9 mouse cellular contexts compared by ENCODE assay signal in genomic region chr3:122078141-122078540, GRCm38 (mm10). TPM values are rescaled to one million over a fixed set of nuclear protein-coding genes. Genes with fewer than 3 reads are reported as not detected.
DNase-seq lines count a peak whose midpoint lies in the region; ATAC-seq and TF ChIP-seq lines count a peak whose summit lies in the region.
"Had no signal": no experiment of that assay in that cellular context is flagged by ENCODE, and none has a peak within 500 bp of the region (broad histone marks: within the 10 kb centered on the region; RNA-seq: fewer than 3 reads in every experiment).

No protein-coding gene starts in this region.

- TF ChIP-seq EP300 in heart, postnatal 0 days (IDR thresholded peaks at IDR 0.05; ENCODE audit: low read depth) = peak; percentile 91

- H3K4me3 ChIP-seq in hindbrain, embryonic 11.5 days (ENCODE audit: low read depth, low read length) = no peak overlapping the region
- H3K4me3 ChIP-seq in hindbrain, embryonic 12.5 days = no peak overlapping the region
- H3K4me3 ChIP-seq in embryonic facial prominence, embryonic 14.5 days (ENCODE audit: low read depth, low read length) = no peak overlapping the region
- no peak overlapping the region for H3K4me3 ChIP-seq in heart, postnatal 0 days (ENCODE audit: low read depth, low read length)
- no peak overlapping the region for H3K4me3 ChIP-seq in left cerebral cortex, adult 2 months
- H3K4me3 ChIP-seq in midbrain, embryonic 10.5 days = no peak overlapping the region

- DNase-seq in hindbrain, embryonic 11.5 days (ENCODE audit: low spot score) = peak; percentile 25
- DNase-seq in embryonic facial prominence, embryonic 14.5 days (ENCODE audit: low spot score) = peak; percentile 87
- DNase-seq in heart, postnatal 0 days (ENCODE audit: low spot score) = peak; percentile 80
- peak; percentile 33 to 39 for DNase-seq in left cerebral cortex, adult 2 months (ENCODE audit: extremely low spot score in 1 of 2, low spot score in 2 of 2)
- peak; percentile 33 for DNase-seq in midbrain, embryonic 10.5 days (ENCODE audit: low spot score)

- intact Hi-C loops in left cerebral cortex, adult 2 months (cut with DNase I) = no loop called here

- TF ChIP-seq CTCF in heart, postnatal 0 days (IDR thresholded peaks at IDR 0.05; ENCODE audit: low read depth) = no peak
- TF ChIP-seq CTCF in left cerebral cortex, adult 2 months (IDR thresholded peaks at IDR 0.05) = no peak

- no peaks in the 10 kb centered on the region for H3K4me1 ChIP-seq in hindbrain, embryonic 11.5 days (replicated peaks; ENCODE audit: control insufficient read depth, insufficient read depth, low read length)
- peaks cover 17% of the 10 kb centered on the region for H3K4me1 ChIP-seq in hindbrain, embryonic 12.5 days
- peaks cover 17% of the 10 kb centered on the region for H3K4me1 ChIP-seq in embryonic facial prominence, embryonic 14.5 days (ENCODE audit: control insufficient read depth, insufficient read depth, low read length)
- peaks cover 18% of the 10 kb centered on the region for H3K4me1 ChIP-seq in heart, postnatal 0 days (ENCODE audit: control insufficient read depth, insufficient read depth)
- peaks cover 22% of the 10 kb centered on the region for H3K4me1 ChIP-seq in midbrain, embryonic 10.5 days

- ATAC-seq in hindbrain, embryonic 11.5 days (ENCODE audit: low FRiP score) = no peak
- ATAC-seq in hindbrain, embryonic 12.5 days (ENCODE audit: low FRiP score) = no peak
- ATAC-seq in embryonic facial prominence, embryonic 14.5 days (ENCODE audit: low read depth) = peak; percentile 51
- peak; percentile 82 for ATAC-seq in heart, postnatal 0 days (ENCODE audit: insufficient read depth, low read depth)
- ATAC-seq in inflammation-experienced regulatory T-cells, adult 6 months = no peak
- no peak for ATAC-seq in CD4-positive, CD25-positive, alpha-beta regulatory T cell, adult 4 months

- H3K4me2 ChIP-seq in hindbrain, embryonic 11.5 days (replicated peaks; ENCODE audit: low read depth, low read length) = no peak overlapping the region
- no peak overlapping the region for H3K4me2 ChIP-seq in hindbrain, embryonic 12.5 days (replicated peaks)
- no peak overlapping the region for H3K4me2 ChIP-seq in embryonic facial prominence, embryonic 14.5 days (ENCODE audit: low read depth, low read length)
- H3K4me2 ChIP-seq in heart, postnatal 0 days (ENCODE audit: low read depth, low read length) = no peak overlapping the region

- no peak overlapping the region for H3K9ac ChIP-seq in hindbrain, embryonic 11.5 days (ENCODE audit: low read depth, low read length)
- H3K9ac ChIP-seq in hindbrain, embryonic 12.5 days = no peak overlapping the region
- no peak overlapping the region for H3K9ac ChIP-seq in embryonic facial prominence, embryonic 14.5 days (ENCODE audit: low read depth, low read length)
- H3K9ac ChIP-seq in heart, postnatal 0 days (replicated peaks; ENCODE audit: low read depth, low read length) = no peak overlapping the region

- H3K27ac ChIP-seq in hindbrain, embryonic 11.5 days (ENCODE audit: low read depth, low read length) = no peak overlapping the region
- no peak overlapping the region for H3K27ac ChIP-seq in hindbrain, embryonic 12.5 days
- H3K27ac ChIP-seq in embryonic facial prominence, embryonic 14.5 days (replicated peaks; ENCODE audit: low read depth, low read length) = no peak overlapping the region; the same call in 1 of the 2 replicates
- H3K27ac ChIP-seq in heart, postnatal 0 days (ENCODE audit: low read depth) = peak overlapping the region; percentile 74
- H3K27ac ChIP-seq in left cerebral cortex, adult 2 months = peak overlapping the region; percentile 51
- H3K27ac ChIP-seq in midbrain, embryonic 10.5 days (replicated peaks) = no peak overlapping the region

- H3K36me3 ChIP-seq in hindbrain, embryonic 11.5 days (ENCODE audit: control insufficient read depth, insufficient read depth, low read length) = no peaks in the 10 kb centered on the region
- H3K36me3 ChIP-seq in hindbrain, embryonic 12.5 days = no peaks in the 10 kb centered on the region
- no peaks in the 10 kb centered on the region for H3K36me3 ChIP-seq in embryonic facial prominence, embryonic 14.5 days (ENCODE audit: control insufficient read depth, insufficient read depth, low read length)
- no peaks in the 10 kb centered on the region for H3K36me3 ChIP-seq in heart, postnatal 0 days (replicated peaks; ENCODE audit: control insufficient read depth, insufficient read depth, low read length)
- no peaks in the 10 kb centered on the region for H3K36me3 ChIP-seq in midbrain, embryonic 10.5 days

- 30% methylated on average over 6 of the region's 6 CpGs for WGBS in hindbrain, embryonic 11.5 days
- WGBS in hindbrain, embryonic 12.5 days = 24% methylated on average over 6 of the region's 6 CpGs
- WGBS in embryonic facial prominence, embryonic 14.5 days = 31% methylated on average over 6 of the region's 6 CpGs
- WGBS in heart, postnatal 0 days = 22% methylated on average over 6 of the region's 6 CpGs
- WGBS in midbrain, embryonic 10.5 days = 26% methylated on average over 6 of the region's 6 CpGs

- peaks cover 2% of the 10 kb centered on the region; the same call in 1 of the 2 replicates for H3K27me3 ChIP-seq in hindbrain, embryonic 11.5 days (ENCODE audit: control insufficient read depth, insufficient read depth, low read length)
- peaks cover 9% of the 10 kb centered on the region for H3K27me3 ChIP-seq in hindbrain, embryonic 12.5 days
- H3K27me3 ChIP-seq in embryonic facial prominence, embryonic 14.5 days (replicated peaks; ENCODE audit: control insufficient read depth, insufficient read depth, low read length) = no peaks in the 10 kb centered on the region
- no peaks in the 10 kb centered on the region for H3K27me3 ChIP-seq in heart, postnatal 0 days (ENCODE audit: control insufficient read depth, insufficient read depth, low read length)
- peaks cover 86% of the 10 kb centered on the region for H3K27me3 ChIP-seq in midbrain, embryonic 10.5 days (ENCODE audit: low read depth, poor library complexity, severe bottlenecking)
- H3K27me3 ChIP-seq: CH12.LX had no signal

- no peaks in the 10 kb centered on the region for H3K9me3 ChIP-seq in hindbrain, embryonic 11.5 days (ENCODE audit: control insufficient read depth, low read length)
- H3K9me3 ChIP-seq in hindbrain, embryonic 12.5 days (replicated peaks) = no peaks in the 10 kb centered on the region
- H3K9me3 ChIP-seq in embryonic facial prominence, embryonic 14.5 days (ENCODE audit: control insufficient read depth, low read length) = no peaks in the 10 kb centered on the region
- H3K9me3 ChIP-seq in heart, postnatal 0 days (replicated peaks; ENCODE audit: control insufficient read depth, low read length) = no peaks in the 10 kb centered on the region
- no peaks in the 10 kb centered on the region for H3K9me3 ChIP-seq in midbrain, embryonic 10.5 days (replicated peaks)

RNA-seq across cellular contexts. Expression of gene Abca4, which starts 33.9 kb away (rescaled TPM):
- 1.4 and 2.1 TPM in 2 replicates for polyA plus RNA-seq in hindbrain, embryonic 11.5 days (2014; fragmentation: Nextera tagmentation; extraction: Ambion mirVana)
- polyA plus RNA-seq in hindbrain, embryonic 12.5 days (2016; fragmentation: Nextera tagmentation; extraction: Ambion mirVana) = 2.6 and 2.7 TPM in 2 replicates
- 1.5 and 1.8 TPM in 2 replicates for polyA plus RNA-seq in embryonic facial prominence, embryonic 14.5 days (2014; fragmentation: Nextera tagmentation; extraction: Ambion mirVana)
- 20.9 and 21.9 TPM in 2 replicates for total RNA-seq in heart, postnatal 0 days (2014; rRNA removed; ENCODE audit: low replicate concordance)
- polyA plus RNA-seq in heart, postnatal 0 days (2015; fragmentation: Nextera tagmentation; extraction: Ambion mirVana) = 4.9 and 5.7 TPM in 2 replicates
- total RNA-seq in left cerebral cortex, adult 2 months (2021) = 1 to 10 TPM; 2.0 to 2.1 TPM
- 2.2 and 2.6 TPM in 2 replicates for polyA plus RNA-seq in midbrain, embryonic 10.5 days (2016; fragmentation: Nextera tagmentation; extraction: Ambion mirVana)
- polyA plus RNA-seq in inflammation-experienced regulatory T-cells, adult 6 months (2017; shearing (Covaris generic)) = not detected
- polyA plus RNA-seq in CD4-positive, CD25-positive, alpha-beta regulatory T cell, adult 4 months (2017; shearing (Covaris generic)) = not detected

Comparison
In these comparisons a context has a peak if more than half of its experiments do, and no peak if none do; other contexts are left out.
1. ATAC-seq: peak in embryonic facial prominence, embryonic 14.5 days (single experiment) and heart, postnatal 0 days (single experiment); none in hindbrain, embryonic 11.5 days (single experiment), hindbrain, embryonic 12.5 days (single experiment), inflammation-experienced regulatory T-cells, adult 6 months (single experiment) and CD4-positive, CD25-positive, alpha-beta regulatory T cell, adult 4 months (single experiment).
2. DNase-seq: peak in every context shown above with its lines; median percentile 87 in embryonic facial prominence, embryonic 14.5 days; 80 in heart, postnatal 0 days; 36 in left cerebral cortex, adult 2 months; 33 in midbrain, embryonic 10.5 days; 25 in hindbrain, embryonic 11.5 days.
3. H3K27ac ChIP-seq: peak in heart, postnatal 0 days (single experiment) and left cerebral cortex, adult 2 months (single experiment); none in hindbrain, embryonic 11.5 days (single experiment), hindbrain, embryonic 12.5 days (single experiment), embryonic facial prominence, embryonic 14.5 days (single experiment) and midbrain, embryonic 10.5 days (single experiment).